Mouse (Mus musculus): ENCODE measurements around the gene Cenpb. TPM values are rescaled to one million over a fixed set of nuclear protein-coding genes. Genes with fewer than 3 reads are reported as not detected.

The Cenpb gene
- polyA plus RNA-seq, 1 experiment = 95.3 TPM

DNA sequence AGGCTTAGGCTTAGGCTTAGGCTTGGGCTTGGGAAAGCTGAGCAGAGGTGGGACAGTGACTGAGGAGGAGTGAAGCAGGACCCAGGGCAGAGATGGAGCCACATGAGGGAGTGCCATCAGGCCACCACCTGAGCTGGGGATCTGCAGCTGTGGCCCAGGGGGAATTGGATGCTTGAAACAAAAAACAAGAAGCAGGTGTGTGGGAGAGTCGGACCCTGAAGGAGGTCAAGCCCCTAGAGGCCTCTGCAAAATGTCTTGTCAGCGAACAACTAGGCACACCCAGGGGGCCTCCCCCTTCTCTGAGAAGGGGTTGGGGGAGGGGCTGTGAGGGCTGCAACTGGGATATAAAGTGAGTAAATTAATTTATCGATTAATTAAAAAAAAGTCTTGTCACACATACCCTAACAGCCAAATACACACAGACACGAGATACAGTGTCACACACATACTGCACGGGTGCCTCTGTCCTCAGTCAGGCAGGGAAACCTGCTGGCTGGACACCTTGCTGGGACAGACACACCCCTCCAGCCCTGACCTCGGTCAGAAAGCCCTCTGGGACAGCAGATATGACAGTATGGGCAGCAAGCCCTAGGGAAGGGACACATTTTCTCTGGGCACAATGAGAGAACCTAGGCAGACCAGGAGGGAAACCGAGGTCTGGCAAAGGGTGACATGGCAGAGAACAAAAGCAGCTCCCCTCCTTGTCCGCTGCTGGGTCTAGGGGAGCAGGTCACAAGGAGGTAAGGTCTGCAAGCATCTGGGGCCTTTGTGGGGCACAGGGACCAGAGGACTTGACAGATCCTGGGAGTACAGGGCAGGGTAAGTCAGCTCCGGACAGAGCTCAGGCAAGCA is 53.7 kb downstream of the Cenpb start:
- TF ChIP-seq POLR2A (IDR thresholded peaks at IDR 0.05; ENCODE audit: low read depth, low read length) (no peak), CTCF (conservative IDR thresholded peaks at IDR 0.05; ENCODE audit: insufficient read depth, insufficient read length, low read depth, low read length) (no peak)
- H3K36me3 ChIP-seq (ENCODE audit: control insufficient read depth, insufficient read depth, low read length) = no peaks in the 10 kb centered on the region
- no peak overlapping the region for H3K27ac ChIP-seq (ENCODE audit: insufficient read depth, low read depth, low read length)
- no peaks in the 10 kb centered on the region; the same call in 1 of the 2 replicates for H3K4me1 ChIP-seq (ENCODE audit: control insufficient read depth, insufficient read depth, low read length)
- 74% methylated on average over 9 of the region's 9 CpGs for WGBS
- H3K4me3 ChIP-seq (ENCODE audit: insufficient read depth, low read depth, low read length) = no peak overlapping the region
- DNase-seq = no peak
- no peaks in the 10 kb centered on the region for H3K27me3 ChIP-seq (replicated peaks; ENCODE audit: control insufficient read depth, insufficient read depth, low read length)

Other genes starting within 250 kb of the Cenpb start
- 7.1 and 7.2 TPM in 2 replicates for gene Gfra4, start 137.0 kb downstream of the Cenpb start, polyA plus RNA-seq (2012; rRNA removed)
- gene Adam33, start 116.3 kb downstream of the Cenpb start, polyA plus RNA-seq (2012; rRNA removed) = 3.3 and 4.1 TPM in 2 replicates
- 1.5 and 7.5 TPM in 2 replicates for gene Siglec1, start 93.3 kb downstream of the Cenpb start, polyA plus RNA-seq (2012; rRNA removed)
- 7.8 and 8.4 TPM in 2 replicates for gene Hspa12b, start 52.8 kb downstream of the Cenpb start, polyA plus RNA-seq (2012; rRNA removed)
- gene Gm11037, start 46.6 kb downstream of the Cenpb start, polyA plus RNA-seq (2012; rRNA removed) = not detected in 2 replicates
- 107 and 112 TPM in 2 replicates for gene 1700037H04Rik, start 20.0 kb downstream of the Cenpb start, polyA plus RNA-seq (2012; rRNA removed)
- 12.9 TPM in 2 replicates for gene Cdc25b, start 6.9 kb upstream of the Cenpb start, polyA plus RNA-seq (2012; rRNA removed)
- gene Spef1, start 7.2 kb upstream of the Cenpb start, polyA plus RNA-seq (2012; rRNA removed) = 4.6 and 5.2 TPM in 2 replicates
- 48.5 and 51.6 TPM in 2 replicates for gene Ap5s1, start 27.0 kb upstream of the Cenpb start, polyA plus RNA-seq (2012; rRNA removed)
- gene Mavs, start 54.0 kb upstream of the Cenpb start, polyA plus RNA-seq (2012; rRNA removed) = 119 and 142 TPM in 2 replicates
- 13.0 and 13.8 TPM in 2 replicates for gene Pank2, start 82.4 kb upstream of the Cenpb start, polyA plus RNA-seq (2012; rRNA removed)
- 18.2 and 26.0 TPM in 2 replicates for gene Rnf24, start 172.8 kb upstream of the Cenpb start, polyA plus RNA-seq (2012; rRNA removed)